Mouse (Mus musculus) limb, embryonic 15.5 days (tissue): ENCODE data around the gene Zcchc14. TPM values are rescaled to one million over a fixed set of nuclear protein-coding genes. Genes with fewer than 3 reads are reported as not detected.

Experiments used
- ATAC-seq: fragments of 200-750 bp; cut with Nextera tagmentation; 2 replicates; pipeline ENCODE4 v1.8.0; 2017; ENCODE audit warnings: low read depth, moderate TSS enrichment; ENCODE audit not compliant: insufficient number of reproducible peaks, low FRiP score, low TSS enrichment
- H3K27ac ChIP-seq: fragments of 300-500 bp; sonication (generic); 2 replicates; pipeline ENCODE4 v1.5.1; 2015; ENCODE audit warnings: moderate library complexity, mild to moderate bottlenecking, inconsistent platforms
- H3K27me3 ChIP-seq: fragments of 300-500 bp; sonication (generic); 2 replicates; pipeline ENCODE4 v1.6.1; 2015; ENCODE audit warnings: inconsistent platforms
- H3K36me3 ChIP-seq: fragments of 300-500 bp; sonication (generic); 2 replicates; pipeline ENCODE4 v1.6.1; 2015; ENCODE audit warnings: inconsistent platforms
- H3K4me1 ChIP-seq: fragments of 300-500 bp; sonication (generic); 2 replicates; pipeline ENCODE4 v1.6.1; 2015; ENCODE audit warnings: inconsistent platforms
- H3K4me2 ChIP-seq: fragments of 300-500 bp; sonication (generic); 2 replicates; pipeline ENCODE4 v1.6.1; 2015; ENCODE audit warnings: mild to moderate bottlenecking, inconsistent platforms
- H3K4me3 ChIP-seq: fragments of 300-500 bp; sonication (generic); 2 replicates; pipeline ENCODE4 v1.5.1; 2015; ENCODE audit warnings: mild to moderate bottlenecking, inconsistent platforms
- H3K9ac ChIP-seq: fragments of 300-500 bp; sonication (generic); 2 replicates; pipeline ENCODE4 v1.6.1; 2015; ENCODE audit warnings: inconsistent platforms
- H3K9me3 ChIP-seq: fragments of 300-500 bp; sonication (generic); 2 replicates; pipeline ENCODE4 v1.6.1; 2016; ENCODE audit warnings: inconsistent platforms
- WGBS: fragments of 180-500 bp; shearing (Covaris S2); methylation state at CpG from one replicate; pipeline ENCODE4 v1.1.7; 2015; 5-methylcytosine and 5-hydroxymethylcytosine counted together
- polyA plus RNA-seq: library from polyadenylated mRNA; unstranded; fragments of >200 nt; fragmentation: Nextera tagmentation; extraction: Ambion mirVana; gene quantifications from 2 replicates; pipeline ENCODE4 v1.2.1, GENCODE M21; 2015

Gene Zcchc14
- polyA plus RNA-seq, 1 experiment from 2014 or later: 13.8 TPM

GRCm38 (mm10) chr8:121559801-121560200 is 92.9 kb downstream of the Zcchc14 start:
- Histone ChIP-seq H3K4me2 (no peak overlapping the region), H3K36me3 (peaks cover 48% of the 10 kb centered on the region), H3K9me3 (no peaks in the 10 kb centered on the region), H3K9ac (no peak overlapping the region), H3K27ac (no peak overlapping the region), H3K4me3 (no peak overlapping the region), H3K4me1 (no peaks in the 10 kb centered on the region), H3K27me3 (no peaks in the 10 kb centered on the region)
- 94% methylated on average over 12 of the region's 12 CpGs for WGBS
- no peak for ATAC-seq

DNA sequence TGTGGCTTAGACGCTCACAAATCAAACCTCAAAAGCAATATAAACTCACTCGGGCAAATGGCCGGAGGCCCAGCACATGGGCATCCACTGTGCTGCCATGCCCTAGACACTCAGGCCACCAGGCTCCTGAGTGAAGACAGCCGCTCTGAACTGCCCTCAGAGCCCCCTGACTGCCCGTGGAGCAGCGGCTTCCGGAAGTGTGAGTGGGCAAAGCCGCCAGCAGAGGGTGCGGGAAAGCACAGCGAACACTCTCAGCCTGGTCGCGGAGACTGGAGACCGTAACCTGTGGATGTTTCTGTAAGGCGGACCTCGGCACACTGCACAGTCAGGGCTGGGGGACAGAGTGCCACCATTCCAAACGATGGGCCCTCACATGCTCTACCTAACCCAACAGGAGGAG is 94.2 kb downstream of the Zcchc14 start:
- ATAC-seq: no peak
- Histone ChIP-seq H3K27me3 (no peaks in the 10 kb centered on the region), H3K36me3 (peaks cover 57% of the 10 kb centered on the region), H3K9me3 (no peaks in the 10 kb centered on the region), H3K4me2 (no peak overlapping the region), H3K27ac (no peak overlapping the region), H3K4me3 (no peak overlapping the region), H3K4me1 (no peaks in the 10 kb centered on the region), H3K9ac (no peak overlapping the region)
- WGBS: 84% methylated on average over 16 of the region's 16 CpGs

DNA sequence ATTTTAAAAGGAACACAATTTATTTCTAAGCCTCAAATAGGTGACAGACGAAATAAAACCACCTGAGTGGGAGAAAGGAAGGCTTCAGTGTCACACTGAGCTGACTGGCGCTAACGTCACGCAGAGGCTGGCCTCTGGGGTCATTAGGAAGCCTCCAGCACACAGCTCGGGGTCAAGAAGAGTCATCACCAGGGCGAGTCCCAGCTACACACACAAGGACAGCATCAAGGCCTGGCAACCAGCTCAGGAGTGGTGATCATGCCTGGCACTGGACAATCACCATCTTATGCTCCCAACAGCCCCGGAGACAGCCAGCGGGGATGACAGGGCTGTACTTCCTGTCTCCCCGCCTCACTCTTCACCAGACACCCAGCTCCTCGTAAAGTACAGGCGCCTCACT is 95.0 kb downstream of the Zcchc14 start:
- no peaks in the 10 kb centered on the region for H3K9me3 ChIP-seq
- 83% methylated on average over 11 of the region's 11 CpGs for WGBS
- H3K4me3 ChIP-seq: no peak overlapping the region
- H3K27ac ChIP-seq: no peak overlapping the region
- H3K4me2 ChIP-seq: no peak overlapping the region
- no peaks in the 10 kb centered on the region for H3K4me1 ChIP-seq
- H3K27me3 ChIP-seq: no peaks in the 10 kb centered on the region
- no peak overlapping the region for H3K9ac ChIP-seq
- H3K36me3 ChIP-seq: peaks cover 61% of the 10 kb centered on the region
- no peak for ATAC-seq

GRCm38 (mm10) chr8:121553831-121554475 is 98.7 kb downstream of the Zcchc14 start:
- no peak overlapping the region for H3K4me3 ChIP-seq
- H3K27ac ChIP-seq: no peak overlapping the region
- H3K4me1 ChIP-seq: no peaks in the 10 kb centered on the region
- H3K9me3 ChIP-seq: no peaks in the 10 kb centered on the region
- H3K36me3 ChIP-seq: peaks cover 81% of the 10 kb centered on the region
- 91% methylated on average over 32 of the region's 32 CpGs for WGBS
- ATAC-seq: no peak
- no peaks in the 10 kb centered on the region for H3K27me3 ChIP-seq
- no peak overlapping the region for H3K9ac ChIP-seq
- H3K4me2 ChIP-seq: no peak overlapping the region

- H3K4me1 ChIP-seq: no peaks in the 10 kb centered on the region
- no peaks in the 10 kb centered on the region for H3K9me3 ChIP-seq
- no peaks in the 10 kb centered on the region for H3K27me3 ChIP-seq
- no peak overlapping the region for H3K9ac ChIP-seq
- 90% methylated on average over 7 of the region's 9 CpGs for WGBS
- no peak overlapping the region for H3K4me3 ChIP-seq
- ATAC-seq: no peak
- H3K36me3 ChIP-seq: peaks cover 70% of the 10 kb centered on the region
- no peak overlapping the region for H3K4me2 ChIP-seq
- no peak overlapping the region for H3K27ac ChIP-seq
Measured at GRCm38 (mm10) chr8:121552506-121552905, 100.2 kb downstream of the Zcchc14 start.

GRCm38 (mm10) chr8:121551065-121551985 is 101.4 kb downstream of the Zcchc14 start:
- Histone ChIP-seq H3K4me1 (peaks cover 3% of the 10 kb centered on the region; the same call in 1 of the 2 replicates), H3K4me3 (no peak overlapping the region), H3K27ac (no peak overlapping the region), H3K4me2 (no peak overlapping the region), H3K27me3 (no peaks in the 10 kb centered on the region), H3K9me3 (no peaks in the 10 kb centered on the region), H3K9ac (no peak overlapping the region), H3K36me3 (peaks cover 70% of the 10 kb centered on the region)
- ATAC-seq: no peak
- WGBS: 78% methylated on average over 24 of the region's 24 CpGs

DNA sequence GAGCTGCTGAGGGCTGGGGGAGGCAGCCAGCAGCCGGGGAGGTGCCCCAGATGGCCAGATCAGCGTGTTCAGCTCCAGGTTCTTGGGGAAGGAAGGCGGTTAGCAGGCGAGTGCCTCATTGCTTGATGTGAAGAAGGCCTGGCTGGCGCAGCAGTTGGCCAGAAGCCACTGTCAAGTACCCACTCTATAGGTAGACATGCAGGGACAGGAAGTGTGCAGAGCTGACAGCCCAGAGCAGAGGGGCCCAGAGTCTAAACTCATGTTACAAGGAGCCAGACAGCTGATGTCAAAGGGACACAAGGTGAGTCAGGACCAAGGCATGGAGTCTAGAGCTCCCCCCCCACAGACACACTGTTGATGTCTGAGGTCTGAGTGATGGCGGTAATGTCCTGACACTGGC is 102.6 kb downstream of the Zcchc14 start:
- WGBS: 92% methylated on average over 6 of the region's 6 CpGs
- Histone ChIP-seq H3K9ac (no peak overlapping the region), H3K36me3 (peaks cover 60% of the 10 kb centered on the region), H3K27me3 (no peaks in the 10 kb centered on the region; the same call in 1 of the 2 replicates), H3K9me3 (no peaks in the 10 kb centered on the region), H3K4me2 (no peak overlapping the region), H3K27ac (no peak overlapping the region), H3K4me1 (peaks cover 3% of the 10 kb centered on the region; the same call in 1 of the 2 replicates), H3K4me3 (no peak overlapping the region)
- ATAC-seq: no peak

Other genes with a start within 250 kb of the Zcchc14 start
- not detected in 2 replicates for gene 1700018B08Rik, start 108.6 kb downstream of the Zcchc14 start, polyA plus RNA-seq
- gene Fbxo31, start 74.1 kb downstream of the Zcchc14 start, polyA plus RNA-seq: 17.3 TPM in 2 replicates
- 182 and 193 TPM in 2 replicates for gene Map1lc3b, start 62.5 kb downstream of the Zcchc14 start, polyA plus RNA-seq
- 0.36 and 0.49 TPM in 2 replicates for gene Jph3, start 76.7 kb upstream of the Zcchc14 start, polyA plus RNA-seq
- 31.5 and 34.2 TPM in 2 replicates for gene Klhdc4, start 176.7 kb upstream of the Zcchc14 start, polyA plus RNA-seq